Mouse (Mus musculus) ES-E14 (cell line): Measurements from ENCODE around the gene Apoa2.

Source experiments
- CHD2 ChIP-seq: IDR thresholded peaks from 2 replicates; pipeline ENCODE4 v1.6.1; 2014; ENCODE audit warnings: mild to moderate bottlenecking, low read depth, low read length, inconsistent platforms
- HCFC1 ChIP-seq: IDR thresholded peaks from 2 replicates; pipeline ENCODE4 v1.6.1; 2012; ENCODE audit warnings: low read length, inconsistent platforms, borderline replicate concordance; ENCODE audit not compliant: insufficient read depth
- ZC3H11A ChIP-seq: IDR thresholded peaks from 2 replicates; pipeline ENCODE4 v1.6.1; 2012; ENCODE audit warnings: low read depth, mild to moderate bottlenecking, inconsistent platforms, low read length, borderline replicate concordance
- ZNF384 ChIP-seq: IDR thresholded peaks from 2 replicates; pipeline ENCODE4 v1.6.1; 2012; ENCODE audit warnings: low read depth, low read length, inconsistent platforms

GRCm38 (mm10) chr1:171251594-171252324 lies 26.9 kb downstream of the Apoa2 start:
- TF ChIP-seq ZNF384 (no peak), HCFC1 (no peak), ZC3H11A (no peak), CHD2 (no peak)
